ENCODE assay signal across 9 mouse cellular contexts in the genomic region with DNA sequence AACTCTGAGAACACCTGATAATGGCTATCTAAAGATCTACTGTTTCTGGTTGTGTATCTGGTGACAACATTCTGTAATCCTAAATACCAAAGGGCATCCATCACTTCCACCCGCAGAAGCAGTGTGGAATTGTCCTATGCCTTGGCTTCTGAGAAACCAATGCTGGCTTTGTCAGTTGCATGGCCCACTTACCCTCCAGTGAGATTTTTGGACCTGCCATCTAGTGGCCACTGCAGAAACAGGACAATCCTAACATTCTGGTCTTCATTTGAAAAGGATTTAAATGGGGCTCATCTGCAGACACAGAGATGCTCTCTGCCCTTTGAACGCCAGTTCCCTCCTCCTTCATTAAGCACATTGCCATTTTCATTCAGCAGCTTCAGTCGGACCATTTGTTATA.
DNase-seq lines count a peak whose midpoint lies in the region; TF ChIP-seq lines count a peak whose summit lies in the region.
"Had no signal": no experiment of that assay in that cellular context is flagged by ENCODE, and none has a peak within 500 bp of the region (broad histone marks: within the 10 kb centered on the region; RNA-seq: fewer than 3 reads in every experiment).

No protein-coding gene starts in this region.

- H3K27me3 ChIP-seq in liver, adult 2 months (ENCODE audit: control insufficient read depth, insufficient read depth, low read length): no peaks in the 10 kb centered on the region
- no peaks in the 10 kb centered on the region for H3K27me3 ChIP-seq in cerebellum, adult 2 months (ENCODE audit: control insufficient read depth, insufficient read depth, low read length)
- no peaks in the 10 kb centered on the region for H3K27me3 ChIP-seq in splenic B cell, adult 2 months (ENCODE audit: control insufficient read depth, insufficient read depth, low read length, poor library complexity, severe bottlenecking)

- H3K4me3 ChIP-seq in liver, adult 2 months (ENCODE audit: insufficient read depth, low read depth, low read length): no peak overlapping the region
- no peak overlapping the region for H3K4me3 ChIP-seq in cerebellum, adult 2 months (replicated peaks; ENCODE audit: insufficient read depth, low read depth, low read length)
- H3K4me3 ChIP-seq: erythroblast, embryonic 14.5 days had no signal

- H3K36me3 ChIP-seq in liver, adult 2 months (ENCODE audit: control insufficient read depth, insufficient read depth, low read length): peaks cover 5% of the 10 kb centered on the region; the same call in 1 of the 2 replicates
- H3K36me3 ChIP-seq in splenic B cell, adult 2 months (ENCODE audit: control insufficient read depth, insufficient read depth, low read length, poor library complexity, severe bottlenecking): no peaks in the 10 kb centered on the region

- 56% methylated on average over 3 of the region's 3 CpGs for WGBS in liver, adult 2 months
- WGBS in cerebellum, adult 2 months: 54% methylated on average over 3 of the region's 3 CpGs

- no peak overlapping the region for H3K27ac ChIP-seq in liver, adult 2 months (replicated peaks; ENCODE audit: insufficient read depth, low read depth, low read length)
- no peak overlapping the region for H3K27ac ChIP-seq in cerebellum, adult 2 months (ENCODE audit: insufficient read depth, low read length)

- H3K79me2 ChIP-seq in liver, adult 2 months (ENCODE audit: control insufficient read depth, insufficient read depth, low read length): peaks cover 18% of the 10 kb centered on the region; the same call in 1 of the 2 replicates

- TF ChIP-seq POLR2A in liver, adult 2 months (IDR thresholded peaks at IDR 0.05; ENCODE audit: extremely low read depth, insufficient read depth, low read length): no peak
- no peak for TF ChIP-seq POLR2A in cerebellum, adult 2 months (IDR thresholded peaks at IDR 0.05; ENCODE audit: borderline replicate concordance, insufficient read depth, low read length)

- peak; percentile 46; the same call in 1 of the 2 replicates for TF ChIP-seq CTCF in liver, adult 2 months (IDR thresholded peaks at IDR 0.05; ENCODE audit: low read depth, low read length)
- TF ChIP-seq CTCF in cerebellum, adult 2 months (IDR thresholded peaks at IDR 0.05; ENCODE audit: borderline replicate concordance, insufficient read depth, low read depth, low read length): peak; percentile 58; the same call in 1 of the 2 replicates

- peak; percentile 33 for DNase-seq in adrenal gland, adult 2 months
- DNase-seq in adrenal gland, adult 8-10 months: no peak
- DNase-seq in liver, adult 2 months (ENCODE audit: extremely low read depth, low read depth, low spot score): peak; percentile 41
- no peak for DNase-seq in liver
- DNase-seq in cerebellum, adult 2 months: peak; percentile 43 to 50
- peak; percentile 52 for DNase-seq in kidney, postnatal 10 days
- DNase-seq in splenic B cell, adult 2 months (ENCODE audit: low read depth, low spot score): peak; percentile 19
- DNase-seq in ovary, postnatal 10 days (ENCODE audit: low spot score): no peak

- H3K4me1 ChIP-seq in liver, adult 2 months (ENCODE audit: control insufficient read depth, insufficient read depth, low read length): peaks cover 12% of the 10 kb centered on the region
- H3K4me1 ChIP-seq in cerebellum, adult 2 months (ENCODE audit: control insufficient read depth, insufficient read depth, low read length): no peaks in the 10 kb centered on the region

- H3K9ac ChIP-seq in liver, adult 2 months (ENCODE audit: low read depth, low read length): no peak overlapping the region

Comparison
In these comparisons a context has a peak if more than half of its experiments do, and no peak if none do; other contexts are left out.
1. DNase-seq: peak in adrenal gland, adult 2 months (single experiment), liver, adult 2 months (single experiment), cerebellum, adult 2 months (2 of 2), kidney, postnatal 10 days (single experiment) and splenic B cell, adult 2 months (single experiment); none in adrenal gland, adult 8-10 months (single experiment), liver (single experiment) and ovary, postnatal 10 days (single experiment).